Mouse (Mus musculus) stomach, embryonic 14.5 days (tissue): ENCODE measurements around the gene Tmeff2. TPM values are rescaled to one million over a fixed set of nuclear protein-coding genes. Genes with fewer than 3 reads are reported as not detected.

Experiments
- ATAC-seq: fragments of 200-750 bp; cut with Nextera tagmentation; 2 replicates; pipeline ENCODE4 v1.8.0; 2017; ENCODE audit warnings: low read depth, moderate TSS enrichment; ENCODE audit not compliant: insufficient number of reproducible peaks, insufficient read depth, low FRiP score
- H3K27ac ChIP-seq: fragments of 300-500 bp; sonication (generic); 2 replicates; pipeline ENCODE4 v1.5.1; 2014; ENCODE audit warnings: mild to moderate bottlenecking, low read length, moderate library complexity, mixed read lengths
- H3K27me3 ChIP-seq: fragments of 300-500 bp; sonication (generic); 2 replicates; pipeline ENCODE4 v1.6.1; 2014; ENCODE audit warnings: low read length, control low read depth, mixed read lengths; ENCODE audit not compliant: control insufficient read depth, insufficient read depth
- H3K36me3 ChIP-seq: fragments of 300-500 bp; sonication (generic); 2 replicates; pipeline ENCODE4 v1.6.1; 2014; ENCODE audit warnings: mild to moderate bottlenecking, control low read depth, low read length, moderate library complexity, mixed read lengths; ENCODE audit not compliant: control insufficient read depth, insufficient read depth
- H3K4me1 ChIP-seq: fragments of 300-500 bp; sonication (generic); 2 replicates; pipeline ENCODE4 v1.6.1; 2014; ENCODE audit warnings: low read length, control low read depth, mixed read lengths; ENCODE audit not compliant: control insufficient read depth, insufficient read depth
- H3K4me2 ChIP-seq: fragments of 300-500 bp; sonication (generic); replicated peaks from 2 replicates; pipeline ENCODE4 v1.6.1; 2014; ENCODE audit warnings: low read depth, low read length, control low read depth
- H3K4me3 ChIP-seq: fragments of 300-500 bp; sonication (generic); 2 replicates; pipeline ENCODE4 v1.5.1; 2014; ENCODE audit warnings: low read depth, low read length, control low read depth
- H3K9ac ChIP-seq: fragments of 300-500 bp; sonication (generic); replicated peaks from 2 replicates; pipeline ENCODE4 v1.6.1; 2014; ENCODE audit warnings: low read depth, mild to moderate bottlenecking, control low read depth, low read length, moderate library complexity, mixed read lengths
- H3K9me3 ChIP-seq: fragments of 300-500 bp; sonication (generic); 2 replicates; pipeline ENCODE4 v1.6.1; 2016; ENCODE audit warnings: low read depth, low read length, control low read depth; ENCODE audit not compliant: control insufficient read depth
- WGBS: fragments of 180-500 bp; shearing (Covaris S2); extraction: QIAGEN DNeasy Blood & Tissue Kit; methylation state at CpG from one replicate; pipeline ENCODE4 v1.1.7; 2014; 5-methylcytosine and 5-hydroxymethylcytosine counted together
- polyA plus RNA-seq: library from polyadenylated mRNA; unstranded; fragments of >200 nt; fragmentation: Nextera tagmentation; extraction: Ambion mirVana; gene quantifications from 2 replicates; pipeline ENCODE4 v1.2.1, GENCODE M21; 2014

Gene Tmeff2
- polyA plus RNA-seq, 1 experiment from 2014 or later, result 12.3 TPM

GRCm38 (mm10) chr1:51106401-51106920 lies 206.0 kb downstream of the Tmeff2 start:
- Histone ChIP-seq H3K9me3 (no peaks in the 10 kb centered on the region), H3K4me2 (no peak overlapping the region), H3K4me3 (no peak overlapping the region), H3K9ac (no peak overlapping the region), H3K4me1 (no peaks in the 10 kb centered on the region), H3K27me3 (no peaks in the 10 kb centered on the region), H3K27ac (no peak overlapping the region), H3K36me3 (no peaks in the 10 kb centered on the region)
- no peak for ATAC-seq
- WGBS, result 70% methylated on average over 4 of the region's 4 CpGs

- WGBS, result 69% methylated on average over 2 of the region's 2 CpGs
- no peak overlapping the region for H3K4me3 ChIP-seq
- H3K9me3 ChIP-seq, result no peaks in the 10 kb centered on the region
- no peaks in the 10 kb centered on the region for H3K4me1 ChIP-seq
- no peaks in the 10 kb centered on the region for H3K27me3 ChIP-seq
- no peak for ATAC-seq
- no peaks in the 10 kb centered on the region for H3K36me3 ChIP-seq
- H3K4me2 ChIP-seq, result no peak overlapping the region
- H3K27ac ChIP-seq, result no peak overlapping the region
- H3K9ac ChIP-seq, result no peak overlapping the region
Observed at GRCm38 (mm10) chr1:51107299-51107698, 206.9 kb downstream of the Tmeff2 start.

- WGBS, result 85% methylated on average over 5 of the region's 5 CpGs
Observed at GRCm38 (mm10) chr1:51114721-51115120, 214.3 kb downstream of the Tmeff2 start.

GRCm38 (mm10) chr1:51115761-51116160 lies 215.3 kb downstream of the Tmeff2 start:
- H3K27ac ChIP-seq, result no peak overlapping the region
- no peak for ATAC-seq
- H3K9ac ChIP-seq, result no peak overlapping the region
- no peak overlapping the region for H3K4me3 ChIP-seq
- no peaks in the 10 kb centered on the region for H3K27me3 ChIP-seq
- no peaks in the 10 kb centered on the region for H3K36me3 ChIP-seq
- H3K4me1 ChIP-seq, result no peaks in the 10 kb centered on the region
- 93% methylated on average over 5 of the region's 5 CpGs for WGBS
- no peaks in the 10 kb centered on the region for H3K9me3 ChIP-seq
- no peak overlapping the region for H3K4me2 ChIP-seq

More at GRCm38 (mm10) chr1:51114721-51115120, 214.3 kb downstream of the Tmeff2 start:
- ATAC-seq, result no peak
- H3K27ac ChIP-seq, result no peak overlapping the region
- H3K9ac ChIP-seq, result no peak overlapping the region
- H3K4me2 ChIP-seq, result no peak overlapping the region
- no peaks in the 10 kb centered on the region for H3K36me3 ChIP-seq
- H3K27me3 ChIP-seq, result no peaks in the 10 kb centered on the region
- H3K4me3 ChIP-seq, result no peak overlapping the region
- no peaks in the 10 kb centered on the region for H3K4me1 ChIP-seq
- H3K9me3 ChIP-seq, result no peaks in the 10 kb centered on the region

- Histone ChIP-seq H3K9ac (no peak overlapping the region), H3K36me3 (no peaks in the 10 kb centered on the region), H3K4me1 (no peaks in the 10 kb centered on the region), H3K4me3 (no peak overlapping the region), H3K27me3 (no peaks in the 10 kb centered on the region), H3K9me3 (no peaks in the 10 kb centered on the region), H3K27ac (no peak overlapping the region), H3K4me2 (no peak overlapping the region)
- 80% methylated on average over 2 of the region's 2 CpGs for WGBS
- no peak for ATAC-seq
Observed at GRCm38 (mm10) chr1:51117830-51118229, 217.4 kb downstream of the Tmeff2 start.

- no peak overlapping the region for H3K4me2 ChIP-seq
- no peak overlapping the region for H3K9ac ChIP-seq
- H3K36me3 ChIP-seq, result no peaks in the 10 kb centered on the region
- H3K9me3 ChIP-seq, result no peaks in the 10 kb centered on the region
- ATAC-seq, result no peak
- no peak overlapping the region for H3K4me3 ChIP-seq
- no peak overlapping the region for H3K27ac ChIP-seq
- WGBS, result 57% methylated on average over 10 of the region's 10 CpGs
- H3K27me3 ChIP-seq, result no peaks in the 10 kb centered on the region
- 0 out of 2 replicates have a peak, but pooled peaks cover 4% of the 10 kb centered on the region for H3K4me1 ChIP-seq
Observed at GRCm38 (mm10) chr1:51125671-51126424, 225.4 kb downstream of the Tmeff2 start.

GRCm38 (mm10) chr1:51126425-51126765 lies 225.9 kb downstream of the Tmeff2 start:
- Histone ChIP-seq H3K36me3 (no peaks in the 10 kb centered on the region), H3K4me2 (no peak overlapping the region), H3K9ac (no peak overlapping the region), H3K27me3 (no peaks in the 10 kb centered on the region), H3K4me1 (0 out of 2 replicates have a peak, but pooled peaks cover 4% of the 10 kb centered on the region), H3K27ac (no peak overlapping the region), H3K9me3 (no peaks in the 10 kb centered on the region), H3K4me3 (no peak overlapping the region)
- 71% methylated on average over 5 of the region's 5 CpGs for WGBS
- no peak for ATAC-seq

- WGBS, result 16% methylated on average over 2 of the region's 2 CpGs
- no peak for ATAC-seq
- Histone ChIP-seq H3K36me3 (no peaks in the 10 kb centered on the region), H3K9ac (no peak overlapping the region), H3K27ac (no peak overlapping the region), H3K27me3 (no peaks in the 10 kb centered on the region), H3K4me2 (no peak overlapping the region), H3K4me3 (no peak overlapping the region), H3K9me3 (no peaks in the 10 kb centered on the region), H3K4me1 (no peaks in the 10 kb centered on the region)
Observed at GRCm38 (mm10) chr1:51136792-51137191, 236.3 kb downstream of the Tmeff2 start.

GRCm38 (mm10) chr1:51139605-51140004 lies 239.2 kb downstream of the Tmeff2 start:
- Histone ChIP-seq H3K9ac (no peak overlapping the region), H3K27me3 (no peaks in the 10 kb centered on the region), H3K36me3 (no peaks in the 10 kb centered on the region), H3K4me2 (no peak overlapping the region), H3K27ac (no peak overlapping the region), H3K4me3 (no peak overlapping the region), H3K9me3 (no peaks in the 10 kb centered on the region), H3K4me1 (no peaks in the 10 kb centered on the region)
- ATAC-seq, result no peak
- 83% methylated on average over 10 of the region's 10 CpGs for WGBS
